ENCODE assay signal across 21 mouse cellular contexts in the genomic region with DNA sequence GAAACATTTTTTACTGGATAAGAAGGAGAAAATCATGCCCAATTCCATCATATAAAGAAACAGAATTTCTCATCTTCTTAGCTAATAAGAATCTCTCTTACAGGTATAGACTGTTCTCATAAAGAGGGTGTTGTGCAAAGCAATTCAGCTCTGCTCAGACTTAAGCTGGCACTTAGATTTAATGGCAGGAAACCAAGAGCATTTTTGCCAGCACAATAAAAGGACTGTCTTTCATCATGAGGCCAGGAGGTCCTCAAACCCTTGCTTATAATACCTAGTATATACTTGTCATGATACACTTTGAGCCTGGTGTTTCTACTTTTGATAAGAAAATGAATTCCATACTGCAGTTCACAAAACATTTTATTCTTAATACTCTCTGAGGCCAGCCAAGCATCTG.
DNase-seq lines count a peak whose midpoint lies in the region; ATAC-seq and TF ChIP-seq lines count a peak whose summit lies in the region.
"Had no signal": no experiment of that assay in that cellular context is flagged by ENCODE, and none has a peak within 500 bp of the region (broad histone marks: within the 10 kb centered on the region; RNA-seq: fewer than 3 reads in every experiment).

No protein-coding gene starts in this region.

- H3K4me2 ChIP-seq in limb, embryonic 11.5 days (ENCODE audit: low read depth, severe bottlenecking) = no peak overlapping the region
- H3K4me2 ChIP-seq in embryonic facial prominence, embryonic 14.5 days (ENCODE audit: low read depth, low read length) = no peak overlapping the region
- no peak overlapping the region for H3K4me2 ChIP-seq in stomach, postnatal 0 days (replicated peaks; ENCODE audit: low read depth)
- H3K4me2 ChIP-seq: embryonic facial prominence, embryonic 13.5 days; forebrain, embryonic 13.5 days; forebrain, embryonic 15.5 days had no signal

- H3K4me1 ChIP-seq in limb, embryonic 11.5 days (ENCODE audit: control insufficient read depth, insufficient read depth, low read length) = peaks cover 6% of the 10 kb centered on the region; the same call in 1 of the 2 replicates
- H3K4me1 ChIP-seq in limb, embryonic 10.5 days = peaks cover 23% of the 10 kb centered on the region
- H3K4me1 ChIP-seq in embryonic facial prominence, embryonic 14.5 days (ENCODE audit: control insufficient read depth, insufficient read depth, low read length) = no peaks in the 10 kb centered on the region
- H3K4me1 ChIP-seq in stomach, postnatal 0 days (replicated peaks; ENCODE audit: control insufficient read depth, insufficient read depth) = no peaks in the 10 kb centered on the region
- H3K4me1 ChIP-seq: forebrain, embryonic 10.5 days; forebrain, embryonic 13.5 days; forebrain, embryonic 15.5 days had no signal

- no peak overlapping the region for H3K27ac ChIP-seq in limb, embryonic 11.5 days (replicated peaks; ENCODE audit: low read depth, low read length)
- H3K27ac ChIP-seq in limb, embryonic 10.5 days = no peak overlapping the region
- H3K27ac ChIP-seq in embryonic facial prominence, embryonic 14.5 days (replicated peaks; ENCODE audit: low read depth, low read length) = no peak overlapping the region
- no peak overlapping the region for H3K27ac ChIP-seq in stomach, postnatal 0 days (replicated peaks)
- H3K27ac ChIP-seq: embryonic facial prominence, embryonic 13.5 days; forebrain, embryonic 10.5 days; forebrain, embryonic 13.5 days; forebrain, embryonic 15.5 days had no signal

- no peak overlapping the region for H3K9ac ChIP-seq in limb, embryonic 11.5 days (ENCODE audit: low read length)
- no peak overlapping the region for H3K9ac ChIP-seq in embryonic facial prominence, embryonic 14.5 days (ENCODE audit: low read depth, low read length)
- H3K9ac ChIP-seq in stomach, postnatal 0 days (ENCODE audit: low read length) = no peak overlapping the region
- H3K9ac ChIP-seq: embryonic facial prominence, embryonic 13.5 days; forebrain, embryonic 13.5 days; forebrain, embryonic 15.5 days; forebrain, postnatal 0 days had no signal

- H3K27me3 ChIP-seq in limb, embryonic 11.5 days (ENCODE audit: control insufficient read depth, insufficient read depth, low read length) = no peaks in the 10 kb centered on the region
- H3K27me3 ChIP-seq in limb, embryonic 10.5 days (ENCODE audit: low read depth, poor library complexity, severe bottlenecking) = no peaks in the 10 kb centered on the region
- no peaks in the 10 kb centered on the region for H3K27me3 ChIP-seq in embryonic facial prominence, embryonic 14.5 days (replicated peaks; ENCODE audit: control insufficient read depth, insufficient read depth, low read length)
- no peaks in the 10 kb centered on the region for H3K27me3 ChIP-seq in stomach, postnatal 0 days (ENCODE audit: control insufficient read depth, insufficient read depth, low read length)
- H3K27me3 ChIP-seq: embryonic facial prominence, embryonic 13.5 days; forebrain, embryonic 13.5 days; forebrain, embryonic 15.5 days had no signal

- no peaks in the 10 kb centered on the region for H3K36me3 ChIP-seq in limb, embryonic 11.5 days (ENCODE audit: control insufficient read depth, insufficient read depth, low read length)
- H3K36me3 ChIP-seq in limb, embryonic 10.5 days = no peaks in the 10 kb centered on the region; the same call in 1 of the 2 replicates
- H3K36me3 ChIP-seq in embryonic facial prominence, embryonic 14.5 days (ENCODE audit: control insufficient read depth, insufficient read depth, low read length) = no peaks in the 10 kb centered on the region
- H3K36me3 ChIP-seq in stomach, postnatal 0 days (ENCODE audit: control insufficient read depth, insufficient read depth, low read length) = no peaks in the 10 kb centered on the region
- H3K36me3 ChIP-seq: forebrain, embryonic 10.5 days had no signal

- H3K4me3 ChIP-seq in limb, embryonic 11.5 days (ENCODE audit: low read depth, low read length) = no peak overlapping the region
- H3K4me3 ChIP-seq in limb, embryonic 10.5 days = no peak overlapping the region
- H3K4me3 ChIP-seq in embryonic facial prominence, embryonic 14.5 days (ENCODE audit: low read depth, low read length) = no peak overlapping the region
- no peak overlapping the region for H3K4me3 ChIP-seq in stomach, postnatal 0 days (ENCODE audit: low read depth, low read length)
- H3K4me3 ChIP-seq: embryonic facial prominence, embryonic 13.5 days; forebrain, embryonic 10.5 days; forebrain, embryonic 13.5 days; forebrain, embryonic 15.5 days had no signal

- no peak for TF ChIP-seq EP300 in stomach, postnatal 0 days (optimal IDR thresholded peaks at IDR 0.05)

- peak; percentile 85; the same call in 1 of the 2 replicates for ATAC-seq in limb, embryonic 11.5 days (ENCODE audit: insufficient number of reproducible peaks, low FRiP score, low TSS enrichment, low read depth)
- no peak for ATAC-seq in embryonic facial prominence, embryonic 14.5 days (ENCODE audit: low read depth)
- no peak for ATAC-seq in stomach, postnatal 0 days (ENCODE audit: low FRiP score, low TSS enrichment)
- ATAC-seq: forebrain, embryonic 13.5 days; forebrain, embryonic 15.5 days; forebrain, postnatal 0 days had no signal

- no peak for TF ChIP-seq CTCF in stomach, postnatal 0 days (IDR thresholded peaks at IDR 0.05; ENCODE audit: low read depth)

- H3K9me3 ChIP-seq in limb, embryonic 11.5 days (ENCODE audit: control insufficient read depth, low read length) = no peaks in the 10 kb centered on the region
- H3K9me3 ChIP-seq in limb, embryonic 10.5 days (replicated peaks) = no peaks in the 10 kb centered on the region
- no peaks in the 10 kb centered on the region for H3K9me3 ChIP-seq in embryonic facial prominence, embryonic 14.5 days (ENCODE audit: control insufficient read depth, low read length)
- no peaks in the 10 kb centered on the region for H3K9me3 ChIP-seq in stomach, postnatal 0 days (ENCODE audit: control insufficient read depth, low read length)
- H3K9me3 ChIP-seq: embryonic facial prominence, embryonic 13.5 days; forebrain, embryonic 10.5 days; forebrain, embryonic 13.5 days; forebrain, embryonic 15.5 days had no signal

- no peak for DNase-seq in limb, embryonic 11.5 days (ENCODE audit: low spot score)
- DNase-seq in limb, embryonic 10.5 days (ENCODE audit: low spot score) = no peak
- peak; percentile 12 for DNase-seq in embryonic facial prominence, embryonic 14.5 days (ENCODE audit: low spot score)
- DNase-seq in forelimb bud, embryonic 11.5 days (ENCODE audit: low read depth, low spot score) = peak; percentile 66
- peak; percentile 44 for DNase-seq in hindlimb bud, embryonic 11.5 days (ENCODE audit: extremely low spot score, low read depth, low spot score)
- no peak for DNase-seq in spleen, postnatal 10 days (ENCODE audit: low spot score in 2 of 2)
- no peak for DNase-seq in kidney, postnatal 14 days
- no peak for DNase-seq in stomach, postnatal 0 days (ENCODE audit: low spot score)
- DNase-seq: adrenal gland, adult 2 months; adrenal gland, postnatal 10 days; adrenal gland, postnatal 25 days; cerebellum, adult 11 months; cerebellum, adult 2 months; cerebellum, adult 9-10 months; cerebellum, postnatal 10 days; cerebellum, postnatal 25 days; forebrain, postnatal 0 days had no signal

Comparison
In these comparisons a context has a peak if more than half of its experiments do, and no peak if none do; other contexts are left out.
1. DNase-seq: peak in embryonic facial prominence, embryonic 14.5 days (single experiment), forelimb bud, embryonic 11.5 days (single experiment) and hindlimb bud, embryonic 11.5 days (single experiment); none in limb, embryonic 11.5 days (single experiment), limb, embryonic 10.5 days (single experiment), spleen, postnatal 10 days (0 of 2), kidney, postnatal 14 days (single experiment) and stomach, postnatal 0 days (single experiment).